Mouse (Mus musculus) adrenal gland, postnatal 36 days (tissue): ENCODE results near the gene Chic2. TPM values are rescaled to one million over a fixed set of nuclear protein-coding genes. Genes with fewer than 3 reads are reported as not detected.

Source experiments
- DNase-seq, 2 experiments: peaks; one replicate each; pipeline ENCODE4 v3.0.0; 2021; ENCODE audit warnings: mixed read lengths in 1 of 2
- long read RNA-seq, 2 experiments: library from polyadenylated mRNA; stranded (forward); transcript quantifications; one replicate each; pipeline ENCODE4 v2.0.0; 2021; ENCODE audit warnings: borderline sequencing depth in 2 of 2
- total RNA-seq, 2 experiments: library from RNA; stranded (reverse); gene quantifications; 2 replicates each; pipeline ENCODE4 v1.2.3; 2021

Gene Chic2
- total RNA-seq, result 10 to 100 TPM; 29.3 to 35.6 TPM
- long read RNA-seq, experiment 1, full-length matches to known transcripts, result 67 of 69 reads
- long read RNA-seq, experiment 1, partial matches to known transcripts, result 0 of 69 reads
- long read RNA-seq, experiment 1, other reads (novel, unspliced or antisense), result 2 of 69 reads
- long read RNA-seq, experiment 2, full-length matches to known transcripts, result 17 of 17 reads
- long read RNA-seq, experiment 2, partial matches to known transcripts, result 0 of 17 reads
- long read RNA-seq, experiment 2, other reads (novel, unspliced or antisense), result 0 of 17 reads

- peak; percentile 89 to 94 for DNase-seq
These were observed at the start of gene Chic2 for GRCm38 (mm10) chr5:75044310-75044904. Gene Chic2 (minus strand): TSS chr5:75044774.

- DNase-seq, result no peak
These were observed 41.3 kb upstream of the Chic2 start for GRCm38 (mm10) chr5:75085906-75086305.

GRCm38 (mm10) chr5:75085521-75085875 lies 40.9 kb upstream of the Chic2 start:
- no peak for DNase-seq

GRCm38 (mm10) chr5:75084871-75085520 lies 40.4 kb upstream of the Chic2 start:
- DNase-seq, result no peak

GRCm38 (mm10) chr5:75084393-75084870 lies 39.9 kb upstream of the Chic2 start:
- no peak for DNase-seq

DNA sequence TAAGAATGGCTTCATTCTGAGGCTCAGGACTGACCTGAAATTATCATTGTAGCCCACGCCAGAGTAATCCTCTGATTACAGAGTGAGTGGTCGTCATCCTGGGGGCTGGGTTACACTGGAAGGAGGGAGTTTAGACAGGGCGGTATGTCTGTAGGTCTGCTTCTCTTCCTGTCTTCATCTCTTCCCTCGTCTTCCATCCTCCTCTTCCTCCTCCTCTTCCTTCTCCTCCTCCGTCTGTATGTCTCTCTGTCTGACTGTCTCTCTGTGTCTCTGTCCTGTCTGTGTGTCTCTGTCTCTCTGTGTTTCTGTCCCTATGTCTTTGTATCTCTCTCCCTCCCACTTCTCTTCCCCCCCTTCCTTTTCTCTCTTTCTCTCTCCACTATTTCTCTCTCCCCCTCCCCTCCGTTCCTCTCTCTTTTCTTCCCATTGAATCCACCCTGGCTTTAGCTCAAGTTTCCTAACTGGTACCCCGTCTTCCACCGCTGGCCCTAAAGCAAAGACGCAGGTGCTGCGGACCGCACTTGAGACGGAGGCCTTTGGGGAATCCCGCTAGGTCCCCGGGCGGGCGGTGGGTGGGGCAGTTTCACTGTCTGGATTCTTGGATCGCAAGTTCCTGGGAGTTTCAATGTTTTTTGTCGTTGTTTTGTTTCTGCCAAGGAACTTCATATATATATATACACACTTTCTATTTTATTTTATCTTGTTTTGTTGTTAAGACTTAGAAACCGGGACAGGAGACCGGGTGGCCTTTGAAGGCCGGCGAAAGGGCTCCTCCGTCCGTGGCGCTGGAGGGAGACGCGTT lies 39.2 kb upstream of the Chic2 start:
- peak; percentile 17 to 22 for DNase-seq

DNA sequence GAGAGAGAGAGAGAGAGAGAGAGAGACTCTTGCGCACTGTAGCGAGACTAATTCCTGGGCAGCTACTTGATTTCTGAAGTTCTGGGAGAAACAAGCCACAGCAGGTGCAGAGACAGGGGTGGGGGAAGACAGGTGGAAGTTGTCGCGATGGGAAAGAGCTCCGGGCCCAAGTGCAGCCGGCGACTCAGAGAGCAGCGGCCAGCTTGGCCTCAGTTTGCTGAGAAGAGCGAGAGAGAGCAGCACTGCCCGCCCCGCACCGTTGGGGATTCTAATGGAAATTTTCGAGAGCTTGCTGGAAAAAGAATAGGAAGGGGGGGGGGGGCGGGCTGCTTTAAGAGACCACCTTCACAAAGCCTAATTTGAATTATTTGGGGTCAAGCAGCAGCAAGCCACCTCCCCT lies 38.5 kb upstream of the Chic2 start:
- DNase-seq, result no peak

DNA sequence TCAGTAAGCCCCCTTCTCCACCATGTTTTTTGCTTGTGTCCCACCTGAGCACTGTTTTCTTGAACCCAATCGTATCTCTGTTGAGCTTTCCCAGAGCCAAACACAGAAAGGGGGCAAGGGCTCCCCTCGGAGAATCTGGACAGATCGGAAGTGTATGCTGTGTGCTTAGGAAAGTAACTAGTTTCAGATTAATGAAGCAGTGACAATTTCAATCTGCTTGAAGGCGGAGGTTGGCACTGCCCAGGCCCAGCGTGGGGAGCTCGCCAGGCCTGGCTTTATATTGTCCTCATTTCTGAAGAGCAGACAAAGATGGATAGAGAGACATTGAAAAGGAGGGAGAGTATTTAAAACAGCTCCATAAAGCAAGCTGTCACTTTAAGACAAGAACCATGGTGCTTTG lies 37.9 kb upstream of the Chic2 start:
- DNase-seq, result no peak

GRCm38 (mm10) chr5:75079564-75079963 lies 35.0 kb upstream of the Chic2 start:
- DNase-seq, result no peak

GRCm38 (mm10) chr5:75077051-75077380 lies 32.4 kb upstream of the Chic2 start:
- DNase-seq, result no peak

DNA sequence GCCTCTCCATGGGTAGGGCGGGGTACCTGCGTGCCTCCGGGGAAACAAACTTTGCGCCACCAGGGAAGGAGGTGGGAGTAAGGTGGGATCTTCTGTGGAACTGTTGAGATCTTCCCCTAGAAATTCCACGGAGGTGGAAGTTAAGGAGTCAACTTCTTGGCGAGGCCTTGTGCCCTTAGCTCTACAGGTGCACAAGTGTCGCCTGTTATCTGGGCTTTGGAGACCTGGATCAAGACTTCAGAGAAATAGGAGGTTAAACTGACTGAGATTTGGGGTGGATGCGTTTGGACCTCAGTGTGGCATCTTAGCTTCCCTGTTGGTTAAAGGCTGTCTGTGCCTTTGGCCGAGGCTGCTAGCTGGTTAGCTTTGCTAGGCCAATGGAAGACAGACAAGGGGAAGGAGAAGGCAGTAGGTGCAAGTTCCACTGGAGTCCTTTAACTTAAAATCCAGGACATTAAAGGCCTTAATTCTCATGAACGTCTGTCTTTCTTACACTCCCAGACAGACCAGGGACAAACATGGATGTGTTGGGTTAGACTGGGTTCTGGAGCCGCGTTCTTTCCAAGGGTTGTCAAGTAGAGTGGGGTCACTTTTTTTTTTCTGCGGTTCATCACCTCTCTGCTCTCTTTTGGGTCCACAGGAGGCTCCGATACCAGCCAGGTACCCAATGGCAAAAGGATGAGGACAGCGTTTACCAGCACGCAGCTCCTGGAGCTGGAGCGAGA lies 31.9 kb upstream of the Chic2 start:
- DNase-seq, result no peak

DNA sequence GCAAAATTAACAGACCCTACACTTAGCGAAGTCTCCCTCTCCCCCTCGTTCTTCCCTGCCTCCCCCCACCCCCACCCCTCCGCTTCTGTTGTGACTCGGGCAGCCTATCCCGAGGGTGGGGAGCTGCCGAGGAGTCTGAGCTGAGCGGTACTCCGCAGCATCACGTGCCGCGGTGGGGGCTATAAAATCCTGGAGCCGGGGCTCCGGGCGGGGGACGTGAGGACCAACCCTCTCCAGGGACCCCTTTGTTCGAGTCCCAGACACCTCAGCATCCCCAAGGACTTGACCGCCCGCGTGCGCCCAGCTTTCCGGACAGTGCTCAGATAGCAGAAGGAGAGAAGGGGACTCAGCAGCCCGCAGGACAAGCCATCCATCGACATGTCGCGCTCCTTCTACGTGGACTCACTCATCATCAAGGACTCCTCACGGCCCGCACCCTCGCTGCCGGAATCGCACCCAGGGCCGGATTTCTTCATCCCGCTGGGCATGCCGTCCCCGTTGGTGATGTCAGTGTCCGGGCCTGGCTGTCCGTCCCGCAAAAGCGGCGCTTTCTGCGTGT lies 30.9 kb upstream of the Chic2 start, which contains the start of gene Gsx2:
Gsx2 (plus strand) TSS at position 219 of the 559 bp plus-strand sequence.
- DNase-seq, result no peak

DNA sequence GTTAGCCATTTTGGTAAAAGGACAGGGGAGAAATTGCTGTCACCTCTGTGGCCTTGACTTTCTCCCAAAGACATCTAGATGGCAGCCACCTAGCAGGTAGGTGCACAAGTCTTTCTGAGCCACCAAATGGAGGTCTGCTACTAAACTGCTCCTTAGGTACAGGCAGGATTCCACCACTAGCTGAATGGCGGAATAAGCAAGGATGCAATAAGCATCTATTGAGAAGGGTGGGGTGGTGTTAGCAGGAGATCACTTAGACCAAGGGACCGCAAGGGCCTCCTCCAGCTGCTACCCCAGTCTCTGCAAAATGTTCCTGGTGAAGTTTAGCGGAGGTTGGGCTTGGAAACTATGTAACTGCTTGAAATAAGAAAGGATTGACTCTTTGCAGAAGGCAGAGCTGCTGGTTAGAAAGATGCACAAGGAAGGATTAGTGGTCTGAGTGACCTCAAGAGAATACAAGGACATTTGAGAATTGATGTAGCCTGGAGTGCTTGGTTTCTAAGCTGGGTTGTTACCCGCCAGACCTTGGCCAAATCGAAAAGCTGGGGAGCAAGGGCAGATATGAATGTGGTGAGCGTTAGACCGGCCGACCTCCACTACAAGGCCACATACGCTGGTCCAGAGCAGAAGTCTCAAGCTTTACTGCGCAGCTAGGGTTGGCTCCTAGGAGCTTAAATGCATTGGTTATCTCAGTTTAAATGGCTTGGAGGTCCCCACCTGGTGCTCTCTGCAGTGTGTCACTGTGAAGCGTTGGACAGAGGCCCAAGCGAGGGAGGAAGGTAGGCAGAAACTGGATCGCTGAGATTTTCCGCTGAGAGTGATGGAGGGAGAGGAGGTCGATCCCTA lies 30.2 kb upstream of the Chic2 start:
- DNase-seq, result no peak

GRCm38 (mm10) chr5:75074132-75074531 lies 29.6 kb upstream of the Chic2 start:
- no peak for DNase-seq

- no peak for DNase-seq
These were observed 29.1 kb upstream of the Chic2 start for GRCm38 (mm10) chr5:75073684-75074083.

DNA sequence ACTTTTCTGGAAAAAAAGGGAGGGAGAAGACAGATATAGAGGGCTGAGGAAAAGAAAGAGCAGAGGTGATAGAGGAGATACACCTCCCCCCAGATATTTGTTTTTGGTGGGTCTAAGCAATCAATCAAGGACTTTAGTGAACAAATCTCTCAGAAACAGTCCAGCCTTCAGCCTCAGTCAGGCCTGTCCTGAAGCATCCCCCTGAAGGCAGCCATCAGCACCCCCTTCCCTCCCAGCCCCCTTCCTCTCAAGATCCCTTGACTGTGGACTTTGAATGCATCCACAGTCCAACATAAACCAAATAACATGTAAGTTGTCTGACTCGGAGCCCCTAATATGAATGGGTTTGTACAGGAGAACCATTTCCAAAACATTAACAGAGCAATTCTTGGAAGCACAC lies 28.6 kb upstream of the Chic2 start:
- DNase-seq, result no peak

DNA sequence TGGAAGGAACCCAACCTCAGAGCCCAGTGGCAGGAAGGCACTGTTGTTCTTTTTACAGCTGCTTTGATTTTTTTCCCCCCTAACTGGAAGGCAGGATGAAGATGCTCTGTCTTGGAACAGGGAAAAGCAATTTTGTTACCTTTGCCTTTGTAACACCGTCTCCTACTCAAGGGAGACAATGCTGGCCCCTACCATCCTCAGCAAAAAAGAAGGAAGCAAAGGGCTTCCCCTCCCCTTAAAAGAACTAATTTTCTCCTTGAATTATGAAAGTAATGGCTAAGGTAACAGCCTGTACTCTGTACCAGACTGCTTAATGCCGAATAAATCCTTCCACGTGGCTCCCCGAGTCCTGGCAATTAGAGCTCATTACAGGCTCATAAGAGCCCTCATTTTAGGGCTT lies 28.0 kb upstream of the Chic2 start:
- DNase-seq, result no peak

DNA sequence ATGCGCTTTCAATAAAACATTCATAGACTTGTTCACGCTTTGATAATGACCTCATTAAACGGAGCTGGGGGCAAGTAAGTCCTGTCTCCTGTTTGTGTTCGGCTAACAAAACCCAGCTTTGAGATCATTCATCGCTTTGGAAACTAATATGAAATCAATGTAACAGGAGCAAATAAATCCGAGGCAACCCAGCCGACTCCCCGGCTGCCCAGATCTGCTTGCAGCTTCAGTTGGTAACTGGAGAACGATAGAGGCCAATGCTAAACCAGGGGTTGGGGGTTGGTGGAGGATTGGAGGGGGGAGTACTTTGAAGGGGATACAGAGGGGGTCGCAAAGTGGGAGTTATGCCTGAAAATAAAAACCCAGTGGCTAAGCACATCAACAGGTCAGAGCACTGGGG lies 27.4 kb upstream of the Chic2 start:
- DNase-seq, result no peak

DNA sequence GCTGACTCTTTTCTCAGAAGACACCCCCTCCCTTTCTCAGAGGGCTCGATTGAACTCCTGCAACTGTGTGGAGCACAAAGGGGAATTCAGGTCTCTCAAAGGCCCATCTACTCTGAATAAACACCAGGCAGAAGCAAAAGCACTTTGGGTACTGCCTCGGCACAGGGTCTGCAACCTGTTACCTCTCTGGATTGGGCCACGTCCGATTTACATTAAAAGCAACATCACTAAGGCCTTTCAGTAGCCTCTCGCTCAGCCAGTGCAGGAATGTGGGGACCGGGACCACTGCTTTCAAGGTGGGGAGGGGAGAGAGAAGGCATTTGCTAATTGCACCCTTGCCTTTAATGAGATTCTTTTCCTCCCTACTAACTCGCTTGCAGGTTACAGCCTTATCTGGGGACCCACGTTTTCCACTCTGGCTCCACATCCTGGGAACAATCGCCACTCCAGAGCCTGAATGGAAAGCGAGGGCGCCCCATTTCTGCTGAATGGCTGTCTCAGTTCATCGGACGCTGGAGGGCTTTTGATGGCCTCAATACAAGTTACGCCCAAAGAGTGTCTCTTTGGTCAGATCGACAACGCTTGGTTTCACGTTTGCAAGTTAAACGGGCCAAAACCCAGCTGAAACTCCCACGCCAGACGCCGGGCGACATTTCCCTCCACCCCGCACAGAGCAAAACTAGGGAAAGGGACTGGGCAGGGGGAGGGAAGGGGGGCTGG lies 26.2 kb upstream of the Chic2 start:
- DNase-seq, result no peak

DNA sequence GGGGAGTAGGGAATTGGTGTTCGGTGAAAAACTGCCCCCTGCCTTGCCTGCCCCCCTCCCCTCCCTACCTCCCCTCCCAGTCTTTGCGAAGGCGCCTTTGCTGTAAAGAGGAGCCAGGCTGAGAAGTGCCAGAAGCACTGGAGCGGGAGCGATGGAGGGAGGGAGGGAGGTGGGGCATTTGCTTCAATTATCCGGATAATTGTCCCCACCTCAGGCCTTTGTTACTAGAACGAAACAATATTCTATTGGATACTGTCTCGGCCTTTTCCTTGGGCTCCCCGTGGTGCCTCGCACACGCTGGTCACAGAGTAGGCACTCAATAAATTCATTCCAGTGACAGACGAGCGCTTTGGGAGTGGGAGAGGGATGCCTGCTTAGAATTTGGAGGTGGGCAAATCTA lies 25.6 kb upstream of the Chic2 start:
- DNase-seq, result no peak
